Mouse (Mus musculus) G1E (cell line): ENCODE data around the gene Tent5c. TPM values are rescaled to one million over a fixed set of nuclear protein-coding genes. Genes with fewer than 3 reads are reported as not detected.

Experiments
- ATAC-seq: 2 replicates; pipeline ENCODE4 v1.8.0; 2016; ENCODE audit warnings: mild to moderate bottlenecking; ENCODE audit not compliant: insufficient number of reproducible peaks, poor library complexity, low FRiP score, severe bottlenecking; ENCODE audit errors: extremely low read depth
- DNase-seq: peaks from one replicate; pipeline ENCODE4 v3.0.0; 2012; ENCODE audit warnings: low spot score
- H3K27me3 ChIP-seq: 2 replicates; pipeline ENCODE4 v1.6.1; 2012; ENCODE audit warnings: mild to moderate bottlenecking, low read length, inconsistent platforms; ENCODE audit not compliant: insufficient read depth
- H3K36me3 ChIP-seq: replicated peaks from 2 replicates; pipeline ENCODE3; 2012; ENCODE audit warnings: mild to moderate bottlenecking, inconsistent platforms
- H3K4me1 ChIP-seq: 2 replicates; pipeline ENCODE4 v1.6.1; 2012; ENCODE audit warnings: low read depth, low read length, inconsistent platforms, mixed read lengths; ENCODE audit not compliant: insufficient read depth
- H3K4me3 ChIP-seq: 2 replicates; pipeline ENCODE4 v1.5.1; 2012; ENCODE audit warnings: low read depth, mild to moderate bottlenecking, inconsistent platforms, low read length, moderate library complexity, mixed read lengths
- H3K9me3 ChIP-seq: replicated peaks from 2 replicates; pipeline ENCODE4 v1.6.1; 2012; ENCODE audit warnings: inconsistent platforms
- CTCF ChIP-seq: IDR thresholded peaks from 2 replicates; pipeline ENCODE4 v1.5.1; 2012; ENCODE audit warnings: low read depth, low read length, inconsistent platforms, mixed read lengths
- GATA1 ChIP-seq: IDR thresholded peaks from 2 replicates; pipeline ENCODE4 v1.6.1; 2012; ENCODE audit warnings: borderline replicate concordance, low read length, inconsistent platforms, mixed read lengths
- GATA2 ChIP-seq: IDR thresholded peaks from 2 replicates; pipeline ENCODE4 v1.6.1; 2012; ENCODE audit warnings: low read depth, low read length, inconsistent platforms, borderline replicate concordance
- POLR2AphosphoS5 ChIP-seq: IDR thresholded peaks from 2 replicates; pipeline ENCODE4 v1.6.1; 2012; ENCODE audit warnings: low read depth, low read length, inconsistent platforms; ENCODE audit not compliant: insufficient replicate concordance
- TAL1 ChIP-seq: conservative IDR thresholded peaks from 2 replicates; pipeline ENCODE4 v1.6.1; 2012; ENCODE audit warnings: low read depth, low read length, inconsistent platforms, mixed read lengths
- polyA plus RNA-seq: library from polyadenylated mRNA; stranded (reverse); fragments of >175 nt; gene quantifications from 2 replicates; pipeline ENCODE4 v1.2.3, GENCODE M21; 2012
- total RNA-seq, 2 experiments: library from RNA; stranded (forward) in 1 of 2; stranded (reverse) in 1 of 2; fragments of 200-1000 nt in 1 of 2; fragments of >200 nt in 1 of 2; fragmentation: Nextera tagmentation in 1 of 2; gene quantifications; 2 replicates each; pipeline ENCODE4 v1.2.3; 2014 to 2017

The Tent5c gene
- total and polyA plus RNA-seq, 3 experiments, result 6.1 to 81.3 (median 74.4) TPM

DNA sequence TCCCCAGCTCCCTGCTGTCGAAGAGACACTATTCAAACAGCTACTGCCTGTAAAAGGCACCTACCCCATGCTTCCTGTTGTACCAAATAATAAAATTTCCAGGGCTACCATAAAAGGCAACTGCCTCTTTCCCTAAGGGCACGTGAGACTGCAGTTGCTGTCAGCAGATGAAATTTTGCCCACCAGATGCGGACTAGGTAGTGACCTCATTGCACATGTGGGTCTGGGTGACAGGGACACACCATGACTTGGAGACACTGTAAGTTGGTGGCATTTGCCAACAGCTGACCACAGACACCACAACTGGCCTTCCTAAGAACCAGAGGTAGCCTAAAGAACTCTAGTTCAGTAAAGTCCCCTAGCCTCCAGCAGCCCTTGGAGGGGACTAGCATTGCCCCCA lies 50.0 kb downstream of the Tent5c start:
- H3K4me1 ChIP-seq, result peaks cover 79% of the 10 kb centered on the region
- H3K9me3 ChIP-seq, result no peaks in the 10 kb centered on the region
- H3K4me3 ChIP-seq, result peak overlapping the region; percentile 31; the same call in 1 of the 2 replicates
- DNase-seq (peak; percentile 27), ATAC-seq (0 out of 2 replicates have a peak, but pooled peaks have one; percentile 2)
- H3K36me3 ChIP-seq, result no peaks in the 10 kb centered on the region
- TF ChIP-seq POLR2AphosphoS5, result no peak
- TF ChIP-seq CTCF, result no peak
- TF ChIP-seq GATA1, result no peak
- no peak for TF ChIP-seq GATA2
- no peak for TF ChIP-seq TAL1
- H3K27me3 ChIP-seq, result no peaks in the 10 kb centered on the region

DNA sequence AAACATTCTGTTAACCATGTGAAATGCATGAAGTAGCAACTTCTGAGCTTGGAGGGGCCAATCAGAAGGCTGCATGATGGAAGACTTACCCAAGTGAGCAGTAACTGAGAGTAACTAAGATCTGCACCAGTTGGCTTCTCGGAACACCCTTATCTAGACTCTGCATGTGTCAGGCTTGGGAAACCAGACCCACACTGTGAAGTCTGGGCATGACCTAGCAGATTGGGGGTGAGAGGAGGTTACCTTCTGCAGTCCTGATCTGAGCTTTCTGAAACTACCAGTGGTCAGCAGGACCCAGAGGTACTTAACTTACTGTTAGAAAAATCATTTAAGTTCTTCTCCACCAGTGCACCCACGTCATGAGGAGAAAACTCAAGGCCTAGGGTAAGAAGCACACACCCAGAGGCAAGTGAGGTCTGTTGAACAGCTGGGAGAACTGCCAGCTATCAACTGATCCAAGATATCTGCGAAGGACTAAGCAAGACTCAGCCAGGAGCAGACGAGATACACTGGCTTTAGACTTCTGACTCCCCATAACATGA lies 50.6 kb downstream of the Tent5c start:
- DNase-seq (peak; percentile 60), ATAC-seq (peak; percentile 80)
- H3K4me1 ChIP-seq, result peaks cover 76% of the 10 kb centered on the region
- no peaks in the 10 kb centered on the region for H3K27me3 ChIP-seq
- H3K4me3 ChIP-seq, result peak overlapping the region; percentile 31; the same call in 1 of the 2 replicates
- no peaks in the 10 kb centered on the region for H3K36me3 ChIP-seq
- TF ChIP-seq GATA2 (no peak), TAL1 (peak; percentile 97)
- no peaks in the 10 kb centered on the region for H3K9me3 ChIP-seq

DNA sequence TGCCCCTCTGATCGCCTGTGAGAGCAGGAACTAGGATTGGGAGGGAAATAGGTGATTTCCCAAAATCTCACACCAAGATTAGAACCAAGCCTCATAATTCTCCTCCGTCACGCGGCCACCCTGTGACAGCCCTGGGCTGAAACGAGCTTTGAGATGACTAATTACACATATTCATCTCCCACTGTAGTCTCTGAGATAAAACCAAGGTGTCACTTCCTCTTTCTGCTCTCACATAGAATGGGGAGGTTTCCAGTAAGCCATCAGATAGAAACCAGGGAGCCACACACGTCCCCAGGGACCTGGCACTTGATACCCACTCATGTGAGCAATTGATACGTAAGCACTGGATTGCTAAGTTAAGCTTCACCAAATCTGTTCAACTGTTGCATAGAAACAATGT lies 52.4 kb downstream of the Tent5c start:
- no peaks in the 10 kb centered on the region for H3K27me3 ChIP-seq
- TF ChIP-seq GATA1 (no peak), POLR2AphosphoS5 (no peak), CTCF (no peak), TAL1 (no peak), GATA2 (no peak)
- no peaks in the 10 kb centered on the region for H3K36me3 ChIP-seq
- H3K9me3 ChIP-seq, result no peaks in the 10 kb centered on the region
- peak; percentile 50 for ATAC-seq
- peak overlapping the region; percentile 17; the same call in 1 of the 2 replicates for H3K4me3 ChIP-seq
- peaks cover 68% of the 10 kb centered on the region for H3K4me1 ChIP-seq
- DNase-seq, result peak; percentile 42

- DNase-seq, result no peak
- peaks cover 53% of the 10 kb centered on the region for H3K4me1 ChIP-seq
- ATAC-seq, result no peak
- TF ChIP-seq POLR2AphosphoS5 (no peak), GATA1 (no peak), CTCF (no peak), GATA2 (no peak), TAL1 (no peak)
- H3K36me3 ChIP-seq, result no peaks in the 10 kb centered on the region
- H3K4me3 ChIP-seq, result no peak overlapping the region
- H3K9me3 ChIP-seq, result no peaks in the 10 kb centered on the region
- no peaks in the 10 kb centered on the region for H3K27me3 ChIP-seq
Measured at GRCm38 (mm10) chr3:100431705-100432104, 57.4 kb downstream of the Tent5c start.

DNA sequence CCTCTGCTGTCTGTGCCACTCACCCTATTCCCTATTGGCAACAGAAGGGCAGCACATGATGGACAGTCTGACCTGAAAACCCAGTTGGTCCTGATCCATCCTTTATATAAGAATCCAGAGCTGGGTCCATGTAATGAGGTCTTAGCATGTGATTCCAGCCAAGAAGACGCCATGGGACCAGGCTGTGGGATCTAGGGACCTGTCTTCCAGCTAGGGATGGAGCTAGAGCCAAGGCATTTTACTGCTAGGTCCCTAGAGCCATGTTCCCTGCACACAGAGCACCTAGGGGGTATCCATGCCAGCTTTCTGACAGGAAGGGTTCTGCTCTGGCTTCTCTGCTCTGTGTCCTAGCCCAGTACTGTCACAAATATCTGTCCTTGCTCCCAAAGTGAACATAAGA lies 58.4 kb downstream of the Tent5c start:
- no peaks in the 10 kb centered on the region; the same call in 1 of the 2 replicates for H3K27me3 ChIP-seq
- DNase-seq (no peak), ATAC-seq (no peak)
- H3K4me3 ChIP-seq, result no peak overlapping the region
- H3K9me3 ChIP-seq, result no peaks in the 10 kb centered on the region
- no peaks in the 10 kb centered on the region for H3K36me3 ChIP-seq
- no peak for TF ChIP-seq TAL1
- no peak for TF ChIP-seq GATA1
- no peak for TF ChIP-seq CTCF
- TF ChIP-seq GATA2, result no peak
- TF ChIP-seq POLR2AphosphoS5, result no peak
- peaks cover 50% of the 10 kb centered on the region for H3K4me1 ChIP-seq

GRCm38 (mm10) chr3:100430101-100430500 lies 59.0 kb downstream of the Tent5c start:
- DNase-seq (no peak), ATAC-seq (no peak)
- no peak overlapping the region for H3K4me3 ChIP-seq
- no peaks in the 10 kb centered on the region; the same call in 1 of the 2 replicates for H3K27me3 ChIP-seq
- TF ChIP-seq TAL1, result no peak
- no peaks in the 10 kb centered on the region for H3K36me3 ChIP-seq
- H3K4me1 ChIP-seq, result peaks cover 54% of the 10 kb centered on the region
- no peaks in the 10 kb centered on the region for H3K9me3 ChIP-seq

DNA sequence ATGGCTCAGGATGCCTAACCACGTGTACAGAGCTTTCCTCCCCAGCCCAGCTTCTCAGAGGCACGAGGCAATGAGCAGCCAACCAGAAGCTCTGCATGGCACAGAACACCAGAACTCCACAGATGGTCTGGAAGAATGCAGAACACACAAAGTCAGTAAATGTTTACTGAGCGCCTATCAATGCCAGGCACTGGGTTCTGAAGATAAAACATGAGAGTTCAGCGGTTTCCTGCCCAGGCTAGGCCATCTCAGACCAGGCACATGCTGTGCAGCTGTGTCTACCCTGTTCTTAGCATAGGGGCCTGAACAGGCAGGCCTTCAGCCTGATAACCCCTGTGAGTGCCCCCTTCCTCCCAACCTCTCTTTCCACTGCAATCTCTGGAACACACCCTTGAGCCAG lies 59.5 kb downstream of the Tent5c start:
- Histone ChIP-seq H3K9me3 (no peaks in the 10 kb centered on the region), H3K36me3 (no peaks in the 10 kb centered on the region), H3K4me1 (peaks cover 56% of the 10 kb centered on the region), H3K27me3 (no peaks in the 10 kb centered on the region; the same call in 1 of the 2 replicates), H3K4me3 (no peak overlapping the region)
- peak; percentile 33 for DNase-seq
- peak; percentile 92 for ATAC-seq
- TF ChIP-seq GATA1, result no peak
- TF ChIP-seq TAL1, result peak; percentile 44; the same call in 1 of the 2 replicates
